Mouse (Mus musculus): Measurements from ENCODE around the gene 4931423N10Rik.
A peak's percentile ranks its signal among the peaks of the same experiment; 100 is the strongest.

The 4931423N10Rik gene

GRCm38 (mm10) chr2:23207070-23207526 is at the start of gene 4931423N10Rik:
4931423N10Rik (plus strand) TSS chr2:23207476.
- DNase-seq (ENCODE audit: low spot score), result no peak

GRCm38 (mm10) chr2:23172305-23172704 is 35.0 kb upstream of the 4931423N10Rik start:
- no peak for DNase-seq (ENCODE audit: low spot score)

GRCm38 (mm10) chr2:23194366-23194765 is 12.9 kb upstream of the 4931423N10Rik start:
- DNase-seq (ENCODE audit: low spot score), result no peak

- DNase-seq (ENCODE audit: low spot score), result no peak
These were observed 6.2 kb upstream of the 4931423N10Rik start for GRCm38 (mm10) chr2:23201034-23201433.

GRCm38 (mm10) chr2:23202900-23203670 is 4.2 kb upstream of the 4931423N10Rik start:
- DNase-seq (ENCODE audit: low spot score), result no peak

GRCm38 (mm10) chr2:23213661-23214060 is 6.4 kb downstream of the 4931423N10Rik start:
- no peak for DNase-seq (ENCODE audit: low spot score)

- DNase-seq (ENCODE audit: low spot score), result no peak
These were observed 17.9 kb downstream of the 4931423N10Rik start for GRCm38 (mm10) chr2:23225199-23225598.

GRCm38 (mm10) chr2:23228463-23228862 is 21.2 kb downstream of the 4931423N10Rik start:
- no peak for DNase-seq (ENCODE audit: low spot score)

- DNase-seq (ENCODE audit: low spot score), result peak; percentile 18
These were observed 26.9 kb downstream of the 4931423N10Rik start for GRCm38 (mm10) chr2:23234065-23234773.

GRCm38 (mm10) chr2:23290991-23291390 is 83.7 kb downstream of the 4931423N10Rik start:
- DNase-seq (ENCODE audit: low spot score), result peak; percentile 37

GRCm38 (mm10) chr2:23314869-23315268 is 107.6 kb downstream of the 4931423N10Rik start:
- DNase-seq (ENCODE audit: low spot score), result no peak
